Mouse (Mus musculus): ENCODE results near the gene Slc35b2. TPM values are rescaled to one million over a fixed set of nuclear protein-coding genes. Genes with fewer than 3 reads are reported as not detected.
A peak's percentile ranks its signal among the peaks of the same experiment; 100 is the strongest.

Slc35b2 gene
- polyA plus RNA-seq, 1 experiment from 2014 or later = 133 TPM

- 72% methylated on average over 7 of the region's 7 CpGs for WGBS
- ATAC-seq (ENCODE audit: insufficient number of reproducible peaks, low FRiP score, low TSS enrichment, low read depth) = no peak
Observed at GRCm38 (mm10) chr17:45578843-45579242, 15.2 kb downstream of the Slc35b2 start.

GRCm38 (mm10) chr17:45579554-45579953 is 15.9 kb downstream of the Slc35b2 start:
- H3K9ac ChIP-seq = no peak overlapping the region
- H3K36me3 ChIP-seq = no peaks in the 10 kb centered on the region
- WGBS = 68% methylated on average over 4 of the region's 4 CpGs
- H3K27me3 ChIP-seq = no peaks in the 10 kb centered on the region
- H3K4me1 ChIP-seq = peaks cover 24% of the 10 kb centered on the region
- H3K27ac ChIP-seq (replicated peaks) = no peak overlapping the region
- H3K4me3 ChIP-seq (replicated peaks) = no peak overlapping the region
- no peak for ATAC-seq (ENCODE audit: insufficient number of reproducible peaks, low FRiP score, low TSS enrichment, low read depth)
- no peaks in the 10 kb centered on the region for H3K9me3 ChIP-seq (replicated peaks)
- H3K4me2 ChIP-seq (replicated peaks) = no peak overlapping the region

More at GRCm38 (mm10) chr17:45578843-45579242, 15.2 kb downstream of the Slc35b2 start:
- Histone ChIP-seq H3K9me3 (replicated peaks) (no peaks in the 10 kb centered on the region), H3K4me3 (replicated peaks) (no peak overlapping the region), H3K36me3 (no peaks in the 10 kb centered on the region), H3K27me3 (no peaks in the 10 kb centered on the region), H3K4me1 (peaks cover 21% of the 10 kb centered on the region), H3K9ac (no peak overlapping the region), H3K27ac (replicated peaks) (peak overlapping the region; percentile 77), H3K4me2 (replicated peaks) (no peak overlapping the region)

DNA sequence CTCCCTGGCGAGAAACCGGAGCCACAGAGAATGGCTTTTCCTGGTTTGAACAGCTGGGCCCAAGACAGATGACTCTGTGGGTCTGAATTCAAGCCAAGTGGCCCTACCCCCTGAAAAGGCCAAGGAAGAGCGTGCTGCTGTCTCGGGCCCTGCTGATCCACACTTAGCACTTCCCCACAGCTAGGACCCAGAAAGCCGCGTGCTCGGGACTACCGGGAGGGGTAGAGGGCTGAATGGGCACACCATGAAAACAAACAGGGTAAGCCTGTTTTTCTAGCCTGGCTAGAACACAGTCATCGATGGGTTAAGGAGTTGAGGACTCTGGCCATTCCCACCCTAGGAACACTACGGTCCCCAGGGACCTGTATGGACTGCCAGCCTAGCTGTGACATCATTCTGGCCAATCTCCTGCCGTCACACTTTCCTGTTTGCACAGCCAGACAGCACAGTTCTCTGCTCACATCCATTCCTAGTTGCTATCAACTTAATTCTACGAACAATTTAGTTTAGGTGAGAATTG is 17.3 kb downstream of the Slc35b2 start:
- no peak overlapping the region for H3K4me3 ChIP-seq (replicated peaks)
- peaks cover 30% of the 10 kb centered on the region for H3K4me1 ChIP-seq
- WGBS = 27% methylated on average over 12 of the region's 12 CpGs
- ATAC-seq (ENCODE audit: insufficient number of reproducible peaks, low FRiP score, low TSS enrichment, low read depth) = peak; percentile 39; the same call in 1 of the 2 replicates
- H3K27me3 ChIP-seq = no peaks in the 10 kb centered on the region
- no peak overlapping the region; the same call in 1 of the 2 replicates for H3K4me2 ChIP-seq (replicated peaks)
- H3K9me3 ChIP-seq (replicated peaks) = no peaks in the 10 kb centered on the region
- H3K9ac ChIP-seq = no peak overlapping the region
- peak overlapping the region; percentile 53 for H3K27ac ChIP-seq (replicated peaks)
- no peaks in the 10 kb centered on the region for H3K36me3 ChIP-seq

- no peak overlapping the region for H3K4me2 ChIP-seq (replicated peaks)
- WGBS = 4% methylated on average over 2 of the region's 2 CpGs
- no peak for ATAC-seq (ENCODE audit: insufficient number of reproducible peaks, low FRiP score, low TSS enrichment, low read depth)
- H3K9ac ChIP-seq = no peak overlapping the region
- H3K36me3 ChIP-seq = peaks cover 3% of the 10 kb centered on the region
- no peaks in the 10 kb centered on the region for H3K9me3 ChIP-seq (replicated peaks)
- H3K4me3 ChIP-seq (replicated peaks) = no peak overlapping the region
- H3K27me3 ChIP-seq = no peaks in the 10 kb centered on the region
- no peak overlapping the region for H3K27ac ChIP-seq (replicated peaks)
- H3K4me1 ChIP-seq = peaks cover 31% of the 10 kb centered on the region
Observed at GRCm38 (mm10) chr17:45581567-45581983, 17.9 kb downstream of the Slc35b2 start.

GRCm38 (mm10) chr17:45582188-45582587 is 18.5 kb downstream of the Slc35b2 start:
- no peak overlapping the region for H3K4me3 ChIP-seq (replicated peaks)
- peaks cover 31% of the 10 kb centered on the region for H3K4me1 ChIP-seq
- WGBS = 90% methylated on average over 6 of the region's 6 CpGs
- no peak overlapping the region for H3K4me2 ChIP-seq (replicated peaks)
- H3K27ac ChIP-seq (replicated peaks) = no peak overlapping the region
- H3K9me3 ChIP-seq (replicated peaks) = no peaks in the 10 kb centered on the region
- no peak for ATAC-seq (ENCODE audit: insufficient number of reproducible peaks, low FRiP score, low TSS enrichment, low read depth)
- no peaks in the 10 kb centered on the region for H3K27me3 ChIP-seq
- H3K9ac ChIP-seq = no peak overlapping the region
- peaks cover 9% of the 10 kb centered on the region for H3K36me3 ChIP-seq

GRCm38 (mm10) chr17:45582715-45583355 is 19.2 kb downstream of the Slc35b2 start:
- H3K4me2 ChIP-seq (replicated peaks) = no peak overlapping the region
- H3K27me3 ChIP-seq = no peaks in the 10 kb centered on the region
- WGBS = 62% methylated on average over 6 of the region's 6 CpGs
- H3K4me1 ChIP-seq = peaks cover 31% of the 10 kb centered on the region
- H3K36me3 ChIP-seq = peaks cover 14% of the 10 kb centered on the region
- no peak overlapping the region for H3K9ac ChIP-seq
- H3K9me3 ChIP-seq (replicated peaks) = no peaks in the 10 kb centered on the region
- no peak overlapping the region for H3K4me3 ChIP-seq (replicated peaks)
- no peak overlapping the region for H3K27ac ChIP-seq (replicated peaks)
- no peak for ATAC-seq (ENCODE audit: insufficient number of reproducible peaks, low FRiP score, low TSS enrichment, low read depth)

DNA sequence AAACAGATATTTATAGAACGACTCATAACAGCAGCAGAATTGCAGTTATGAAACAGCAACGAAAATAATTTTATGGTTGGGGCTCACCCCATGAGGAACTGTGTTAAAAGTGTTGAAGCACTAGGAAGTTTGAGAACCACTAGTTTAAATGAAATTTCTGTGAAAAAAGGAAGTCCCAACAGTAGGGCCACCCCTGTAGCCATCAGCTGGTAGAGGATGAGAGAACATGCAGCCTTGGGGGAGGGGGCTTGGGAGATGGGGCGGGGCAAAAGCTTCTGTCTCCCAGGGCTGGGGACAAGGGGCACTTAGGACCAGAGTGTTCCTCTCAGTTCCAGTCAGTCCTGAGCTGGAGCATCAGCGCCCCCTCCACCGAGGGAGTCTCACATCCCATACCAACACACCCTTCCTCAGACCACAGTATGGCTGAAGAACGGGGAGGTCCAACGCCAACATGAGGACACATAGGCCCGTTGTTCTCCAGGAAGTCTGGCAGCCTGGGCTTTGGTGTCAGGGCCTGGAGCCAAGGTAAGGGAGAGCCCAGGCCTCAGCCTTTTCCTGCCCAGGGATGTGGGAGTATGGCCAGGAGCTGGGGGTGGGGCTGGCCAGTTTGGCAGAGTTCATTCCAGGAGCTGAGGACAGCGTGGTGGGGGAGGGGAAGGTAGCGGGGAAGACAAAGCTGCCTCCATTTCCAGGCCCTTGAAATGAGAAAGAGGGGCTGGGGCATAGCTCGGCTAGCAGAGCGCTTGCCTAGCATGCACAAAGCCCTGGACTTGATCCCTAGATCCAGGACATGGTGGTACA is 20.6 kb downstream of the Slc35b2 start:
- H3K4me3 ChIP-seq (replicated peaks) = no peak overlapping the region
- ATAC-seq (ENCODE audit: insufficient number of reproducible peaks, low FRiP score, low TSS enrichment, low read depth) = peak; percentile 55
- no peak overlapping the region for H3K9ac ChIP-seq
- 35% methylated on average over 12 of the region's 12 CpGs for WGBS
- H3K36me3 ChIP-seq = peaks cover 27% of the 10 kb centered on the region
- H3K27me3 ChIP-seq = no peaks in the 10 kb centered on the region
- no peaks in the 10 kb centered on the region for H3K9me3 ChIP-seq (replicated peaks)
- peaks cover 31% of the 10 kb centered on the region for H3K4me1 ChIP-seq
- peak overlapping the region; percentile 78 for H3K27ac ChIP-seq (replicated peaks)
- H3K4me2 ChIP-seq (replicated peaks) = peak overlapping the region; percentile 2; the same call in 1 of the 2 replicates

- Histone ChIP-seq H3K9ac (0 out of 2 replicates have a peak overlapping the region, but pooled peaks have one; percentile 5), H3K4me2 (replicated peaks) (peak overlapping the region; percentile 2; the same call in 1 of the 2 replicates)
Observed at GRCm38 (mm10) chr17:45584939-45585678, 21.4 kb downstream of the Slc35b2 start.

GRCm38 (mm10) chr17:45585725-45586448 is 22.2 kb downstream of the Slc35b2 start:
- Histone ChIP-seq H3K27ac (replicated peaks) (peak overlapping the region; percentile 78), H3K9ac (0 out of 2 replicates have a peak overlapping the region, but pooled peaks have one; percentile 5), H3K4me3 (replicated peaks) (no peak overlapping the region), H3K4me2 (replicated peaks) (no peak overlapping the region), H3K36me3 (peaks cover 29% of the 10 kb centered on the region), H3K9me3 (replicated peaks) (no peaks in the 10 kb centered on the region), H3K27me3 (no peaks in the 10 kb centered on the region), H3K4me1 (peaks cover 26% of the 10 kb centered on the region)
- 67% methylated on average over 23 of the region's 23 CpGs for WGBS
- ATAC-seq (ENCODE audit: insufficient number of reproducible peaks, low FRiP score, low TSS enrichment, low read depth) = no peak

More at GRCm38 (mm10) chr17:45584939-45585678, 21.4 kb downstream of the Slc35b2 start:
- Histone ChIP-seq H3K9me3 (replicated peaks) (no peaks in the 10 kb centered on the region), H3K27ac (replicated peaks) (peak overlapping the region; percentile 78), H3K36me3 (peaks cover 29% of the 10 kb centered on the region), H3K4me3 (replicated peaks) (no peak overlapping the region), H3K4me1 (peaks cover 31% of the 10 kb centered on the region), H3K27me3 (no peaks in the 10 kb centered on the region)
- peak; percentile 52; the same call in 1 of the 2 replicates for ATAC-seq (ENCODE audit: insufficient number of reproducible peaks, low FRiP score, low TSS enrichment, low read depth)
- 29% methylated on average over 14 of the region's 14 CpGs for WGBS

DNA sequence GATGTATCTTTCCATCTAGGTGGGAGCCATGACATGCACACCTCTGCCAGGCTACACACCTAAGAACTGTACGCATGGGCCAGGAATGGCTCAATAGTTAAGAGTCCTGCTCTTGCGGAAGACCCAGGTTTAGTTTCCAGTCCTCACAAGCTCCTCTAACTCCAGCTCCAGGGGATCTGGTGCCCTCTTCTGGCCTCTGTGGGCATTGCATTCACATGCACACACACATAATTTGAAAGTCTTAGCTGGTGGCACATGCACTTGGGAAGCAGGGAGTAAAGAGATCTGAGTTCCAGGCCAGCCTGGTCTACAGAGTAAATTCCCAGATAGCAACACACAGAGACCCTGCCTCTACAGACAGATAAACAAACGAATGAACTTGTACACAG is 22.8 kb downstream of the Slc35b2 start:
- Histone ChIP-seq H3K9ac (no peak overlapping the region), H3K4me3 (replicated peaks) (no peak overlapping the region), H3K9me3 (replicated peaks) (no peaks in the 10 kb centered on the region), H3K4me1 (peaks cover 28% of the 10 kb centered on the region), H3K4me2 (replicated peaks) (no peak overlapping the region), H3K27ac (replicated peaks) (no peak overlapping the region), H3K27me3 (no peaks in the 10 kb centered on the region), H3K36me3 (peaks cover 29% of the 10 kb centered on the region)
- WGBS = 98% methylated on average over 3 of the region's 3 CpGs
- no peak for ATAC-seq (ENCODE audit: insufficient number of reproducible peaks, low FRiP score, low TSS enrichment, low read depth)
